Mouse (Mus musculus): ENCODE data around the gene Zfp672. TPM values are rescaled to one million over a fixed set of nuclear protein-coding genes. Genes with fewer than 3 reads are reported as not detected.
A peak's percentile ranks its signal among the peaks of the same experiment; 100 is the strongest.

The Zfp672 gene
- polyA plus RNA-seq, 1 experiment: 30.8 TPM

- no peak overlapping the region for H3K4me3 ChIP-seq (ENCODE audit: insufficient read depth, low read depth, low read length)
- no peaks in the 10 kb centered on the region for H3K27me3 ChIP-seq (replicated peaks; ENCODE audit: control insufficient read depth, insufficient read depth, low read length)
- H3K27ac ChIP-seq (ENCODE audit: insufficient read depth, low read depth, low read length): no peak overlapping the region
- H3K4me1 ChIP-seq (ENCODE audit: control insufficient read depth, insufficient read depth, low read length): no peaks in the 10 kb centered on the region
- no peak for DNase-seq
- TF ChIP-seq POLR2A (IDR thresholded peaks at IDR 0.05; ENCODE audit: low read depth, low read length) (no peak), CTCF (conservative IDR thresholded peaks at IDR 0.05; ENCODE audit: insufficient read depth, insufficient read length, low read depth, low read length) (0 out of 2 replicates have a peak, but pooled peaks have one; percentile 8)
- 80% methylated on average over 4 of the region's 4 CpGs for WGBS
- H3K36me3 ChIP-seq (ENCODE audit: control insufficient read depth, insufficient read depth, low read length): 0 out of 2 replicates have a peak, but pooled peaks cover 2% of the 10 kb centered on the region
These were observed 20.5 kb upstream of the Zfp672 start for GRCm38 (mm10) chr11:58350628-58351027.

- DNase-seq: no peak
- H3K4me3 ChIP-seq (ENCODE audit: insufficient read depth, low read depth, low read length): no peak overlapping the region
- no peaks in the 10 kb centered on the region for H3K27me3 ChIP-seq (replicated peaks; ENCODE audit: control insufficient read depth, insufficient read depth, low read length)
- H3K36me3 ChIP-seq (ENCODE audit: control insufficient read depth, insufficient read depth, low read length): peaks cover 8% of the 10 kb centered on the region; the same call in 1 of the 2 replicates
- no peaks in the 10 kb centered on the region for H3K4me1 ChIP-seq (ENCODE audit: control insufficient read depth, insufficient read depth, low read length)
- WGBS: 85% methylated on average over 4 of the region's 4 CpGs
- H3K27ac ChIP-seq (ENCODE audit: insufficient read depth, low read depth, low read length): no peak overlapping the region
- TF ChIP-seq CTCF (conservative IDR thresholded peaks at IDR 0.05; ENCODE audit: insufficient read depth, insufficient read length, low read depth, low read length): no peak
- TF ChIP-seq POLR2A (IDR thresholded peaks at IDR 0.05; ENCODE audit: low read depth, low read length): no peak
These were observed 16.6 kb upstream of the Zfp672 start for GRCm38 (mm10) chr11:58346745-58347144.

GRCm38 (mm10) chr11:58334746-58335145 is 4.6 kb upstream of the Zfp672 start:
- Histone ChIP-seq H3K4me1 (ENCODE audit: control insufficient read depth, insufficient read depth, low read length) (peaks cover 8% of the 10 kb centered on the region), H3K27ac (ENCODE audit: insufficient read depth, low read depth, low read length) (no peak overlapping the region; the same call in 1 of the 2 replicates), H3K4me3 (ENCODE audit: insufficient read depth, low read depth, low read length) (no peak overlapping the region), H3K27me3 (replicated peaks; ENCODE audit: control insufficient read depth, insufficient read depth, low read length) (no peaks in the 10 kb centered on the region), H3K36me3 (ENCODE audit: control insufficient read depth, insufficient read depth, low read length) (peaks cover 2% of the 10 kb centered on the region; the same call in 1 of the 2 replicates)
- DNase-seq: peak; percentile 92
- TF ChIP-seq CTCF (conservative IDR thresholded peaks at IDR 0.05; ENCODE audit: insufficient read depth, insufficient read length, low read depth, low read length) (no peak), POLR2A (IDR thresholded peaks at IDR 0.05; ENCODE audit: low read depth, low read length) (no peak)
- WGBS: 28% methylated on average over 3 of the region's 3 CpGs

GRCm38 (mm10) chr11:58331546-58331945 is 1.4 kb upstream of the Zfp672 start:
- Histone ChIP-seq H3K27ac (ENCODE audit: insufficient read depth, low read depth, low read length) (no peak overlapping the region), H3K36me3 (ENCODE audit: control insufficient read depth, insufficient read depth, low read length) (no peaks in the 10 kb centered on the region), H3K4me3 (ENCODE audit: insufficient read depth, low read depth, low read length) (peak overlapping the region; percentile 72), H3K4me1 (ENCODE audit: control insufficient read depth, insufficient read depth, low read length) (peaks cover 8% of the 10 kb centered on the region), H3K27me3 (replicated peaks; ENCODE audit: control insufficient read depth, insufficient read depth, low read length) (no peaks in the 10 kb centered on the region)
- no peak for DNase-seq
- TF ChIP-seq POLR2A (IDR thresholded peaks at IDR 0.05; ENCODE audit: low read depth, low read length): no peak
- no peak for TF ChIP-seq CTCF (conservative IDR thresholded peaks at IDR 0.05; ENCODE audit: insufficient read depth, insufficient read length, low read depth, low read length)
- 76% methylated on average over 6 of the region's 6 CpGs for WGBS

- TF ChIP-seq POLR2A (IDR thresholded peaks at IDR 0.05; ENCODE audit: low read depth, low read length) (no peak), CTCF (conservative IDR thresholded peaks at IDR 0.05; ENCODE audit: insufficient read depth, insufficient read length, low read depth, low read length) (no peak)
- no peak overlapping the region; the same call in 1 of the 2 replicates for H3K27ac ChIP-seq (ENCODE audit: insufficient read depth, low read depth, low read length)
- no peaks in the 10 kb centered on the region for H3K36me3 ChIP-seq (ENCODE audit: control insufficient read depth, insufficient read depth, low read length)
- 10% methylated on average over 10 of the region's 10 CpGs for WGBS
- H3K4me3 ChIP-seq (ENCODE audit: insufficient read depth, low read depth, low read length): peak overlapping the region; percentile 72
- peaks cover 8% of the 10 kb centered on the region for H3K4me1 ChIP-seq (ENCODE audit: control insufficient read depth, insufficient read depth, low read length)
- no peaks in the 10 kb centered on the region for H3K27me3 ChIP-seq (replicated peaks; ENCODE audit: control insufficient read depth, insufficient read depth, low read length)
- DNase-seq: no peak
These were observed 983 bp upstream of the Zfp672 start for GRCm38 (mm10) chr11:58331149-58331495.

- no peak for TF ChIP-seq POLR2A (IDR thresholded peaks at IDR 0.05; ENCODE audit: low read depth, low read length)
- TF ChIP-seq CTCF (conservative IDR thresholded peaks at IDR 0.05; ENCODE audit: insufficient read depth, insufficient read length, low read depth, low read length): no peak
- Histone ChIP-seq H3K4me1 (ENCODE audit: control insufficient read depth, insufficient read depth, low read length) (peaks cover 8% of the 10 kb centered on the region), H3K4me3 (ENCODE audit: insufficient read depth, low read depth, low read length) (peak overlapping the region; percentile 72), H3K36me3 (ENCODE audit: control insufficient read depth, insufficient read depth, low read length) (no peaks in the 10 kb centered on the region), H3K27me3 (replicated peaks; ENCODE audit: control insufficient read depth, insufficient read depth, low read length) (no peaks in the 10 kb centered on the region), H3K27ac (ENCODE audit: insufficient read depth, low read depth, low read length) (peak overlapping the region; percentile 2; the same call in 1 of the 2 replicates)
- no peak for DNase-seq
- under 1% methylated on average over 21 of the region's 21 CpGs for WGBS
These were observed 248 bp downstream of the Zfp672 start for GRCm38 (mm10) chr11:58329906-58330275.

- DNase-seq: no peak
- Histone ChIP-seq H3K4me3 (ENCODE audit: insufficient read depth, low read depth, low read length) (no peak overlapping the region), H3K4me1 (ENCODE audit: control insufficient read depth, insufficient read depth, low read length) (peaks cover 14% of the 10 kb centered on the region), H3K27me3 (replicated peaks; ENCODE audit: control insufficient read depth, insufficient read depth, low read length) (no peaks in the 10 kb centered on the region), H3K27ac (ENCODE audit: insufficient read depth, low read depth, low read length) (no peak overlapping the region), H3K36me3 (ENCODE audit: control insufficient read depth, insufficient read depth, low read length) (no peaks in the 10 kb centered on the region)
- 0 out of 2 replicates have a peak, but pooled peaks have one; percentile 15 for TF ChIP-seq CTCF (conservative IDR thresholded peaks at IDR 0.05; ENCODE audit: insufficient read depth, insufficient read length, low read depth, low read length)
- no peak for TF ChIP-seq POLR2A (IDR thresholded peaks at IDR 0.05; ENCODE audit: low read depth, low read length)
- WGBS: 97% methylated on average over 3 of the region's 3 CpGs
These were observed 3.4 kb downstream of the Zfp672 start for GRCm38 (mm10) chr11:58326781-58327180.
